Mouse (Mus musculus) kidney, adult 2 months (tissue): ENCODE results near the gene Rpl32.

Experiments used
- CTCF ChIP-seq: fragments of 200-500 bp; conservative IDR thresholded peaks from 2 replicates; pipeline ENCODE4 v1.5.1; 2011; ENCODE audit warnings: low read depth, mild to moderate bottlenecking, control low read depth, low read length, moderate library complexity, mixed read lengths; ENCODE audit not compliant: insufficient read depth, insufficient read length
- POLR2A ChIP-seq: fragments of 200-500 bp; IDR thresholded peaks from one replicate; pipeline ENCODE4 v1.6.1; 2011; ENCODE audit warnings: low read depth, low read length, control low read depth

DNA sequence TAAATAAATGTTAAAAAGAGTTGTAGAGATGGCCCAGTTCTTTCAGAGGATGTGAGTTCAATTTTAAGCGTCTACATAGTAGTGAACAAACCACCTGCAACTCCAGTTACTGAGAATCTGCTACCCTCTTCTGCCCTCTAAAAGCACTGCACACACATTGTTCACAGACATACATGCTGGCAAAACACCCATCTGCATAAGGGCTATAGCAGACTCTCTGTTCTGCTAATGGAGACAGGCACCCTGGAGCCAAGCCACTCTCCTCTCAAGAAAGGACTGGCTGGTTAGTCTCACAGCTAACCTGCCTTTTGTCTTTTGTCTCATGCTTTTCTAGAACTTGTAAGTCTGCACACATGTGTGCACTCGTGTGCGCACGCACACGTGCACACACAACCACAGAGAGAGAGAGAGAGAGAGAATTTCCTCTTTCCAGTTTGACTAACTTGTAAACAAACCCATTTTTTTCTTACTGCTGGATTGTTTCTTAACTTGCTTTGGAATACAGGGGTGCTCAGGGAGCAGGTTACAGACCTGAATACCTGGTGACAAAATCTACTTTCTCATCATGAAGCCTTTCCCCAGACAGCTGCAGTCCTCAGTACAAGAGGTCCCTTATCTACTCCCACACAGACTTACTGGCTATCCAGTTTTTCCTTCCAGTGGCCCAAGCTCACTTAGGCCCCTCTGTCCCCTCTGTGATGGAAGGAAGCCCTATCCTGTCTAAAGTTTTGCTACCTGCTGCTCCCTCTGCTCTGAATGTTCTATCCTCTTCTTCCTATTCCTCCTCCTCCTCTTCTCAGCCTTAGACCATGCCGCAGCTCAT, 22.4 kb upstream of the Rpl32 start:
- TF ChIP-seq CTCF (no peak), POLR2A (no peak)
